Mouse (Mus musculus) myocyte (in vitro differentiated cells): ENCODE measurements at regions not wholly inside any gene's neighbourhood (a gene's known extent, or its start where the extent isn't known, plus 50 kb on each side); places are given as distances from the start of the nearest gene placed in this dataset.

Experiments
- H3K27me3 ChIP-seq: one replicate; pipeline ENCODE4 v1.6.1; 2011; ENCODE audit not compliant: control insufficient read depth, insufficient read depth, insufficient read length
- H3K36me3 ChIP-seq: one replicate; pipeline ENCODE4 v1.6.1; 2011; ENCODE audit not compliant: control insufficient read depth, insufficient read depth
- H3K4me2 ChIP-seq: one replicate; pipeline ENCODE4 v1.6.1; 2011; ENCODE audit warnings: low read depth, control low read depth
- H3K4me3 ChIP-seq: one replicate; pipeline ENCODE4 v1.5.1; 2011; ENCODE audit warnings: mild to moderate bottlenecking, control low read depth, moderate library complexity
- H3K79me2 ChIP-seq: one replicate; pipeline ENCODE4 v1.6.1; 2011; ENCODE audit not compliant: control insufficient read depth, insufficient read depth
- H3ac ChIP-seq: one replicate; pipeline ENCODE4 v1.6.1; 2011; ENCODE audit not compliant: control insufficient read depth, insufficient read length
- CEBPB ChIP-seq: IDR thresholded peaks from 2 replicates; pipeline ENCODE4 v1.6.1; 2011; ENCODE audit warnings: mild to moderate bottlenecking, moderate library complexity; ENCODE audit not compliant: poor library complexity, insufficient read depth, severe bottlenecking
- E2F4 ChIP-seq: IDR thresholded peaks from one replicate; pipeline ENCODE4 v1.6.1; 2011; ENCODE audit warnings: mild to moderate bottlenecking, control low read depth, moderate library complexity; ENCODE audit not compliant: insufficient read depth
- MAX ChIP-seq: IDR thresholded peaks from one replicate; pipeline ENCODE4 v1.6.1; 2011; ENCODE audit warnings: low read depth, mild to moderate bottlenecking, control low read depth
- MYOD1 ChIP-seq, 3 experiments: IDR thresholded peaks; one replicate each; pipeline ENCODE4 v1.6.1; 2011; ENCODE audit warnings: control low read depth in 2 of 3, low read depth in 2 of 3, mild to moderate bottlenecking in 2 of 3, moderate library complexity in 1 of 3; ENCODE audit not compliant: insufficient read length in 2 of 3, control insufficient read depth in 1 of 3
- MYOG ChIP-seq, 3 experiments: IDR thresholded peaks; one replicate each; pipeline ENCODE4 v1.6.1; 2011; ENCODE audit warnings: control low read depth in 2 of 3, low read depth in 2 of 3, mild to moderate bottlenecking in 2 of 3; ENCODE audit not compliant: insufficient read length in 2 of 3, control insufficient read depth in 1 of 3, insufficient read depth in 1 of 3
- POLR2A ChIP-seq: IDR thresholded peaks from one replicate; pipeline ENCODE4 v1.6.1; 2011; ENCODE audit warnings: low read depth, mild to moderate bottlenecking, control low read depth, moderate library complexity; ENCODE audit not compliant: insufficient read length
- POLR2AphosphoS2 ChIP-seq: IDR thresholded peaks from one replicate; pipeline ENCODE4 v1.6.1; 2011; ENCODE audit warnings: low read depth, control low read depth; ENCODE audit not compliant: insufficient read length
- REST ChIP-seq: IDR thresholded peaks from one replicate; pipeline ENCODE4 v1.6.1; 2011; ENCODE audit warnings: mild to moderate bottlenecking, control low read depth, moderate library complexity; ENCODE audit not compliant: insufficient read depth, insufficient read length
- SRF ChIP-seq: IDR thresholded peaks from one replicate; pipeline ENCODE4 v1.6.1; 2011; ENCODE audit warnings: low read depth; ENCODE audit not compliant: control insufficient read depth, insufficient read length
- TCF12 ChIP-seq: IDR thresholded peaks from one replicate; pipeline ENCODE4 v1.6.1; 2011; ENCODE audit warnings: mild to moderate bottlenecking, control low read depth; ENCODE audit not compliant: poor library complexity, insufficient read depth, severe bottlenecking
- TCF3 ChIP-seq: IDR thresholded peaks from one replicate; pipeline ENCODE4 v1.6.1; 2011; ENCODE audit warnings: low read depth, control low read depth; ENCODE audit not compliant: insufficient read length
- USF1 ChIP-seq: IDR thresholded peaks from one replicate; pipeline ENCODE4 v1.6.1; 2011; ENCODE audit warnings: low read depth, mild to moderate bottlenecking, control low read depth, moderate library complexity

DNA sequence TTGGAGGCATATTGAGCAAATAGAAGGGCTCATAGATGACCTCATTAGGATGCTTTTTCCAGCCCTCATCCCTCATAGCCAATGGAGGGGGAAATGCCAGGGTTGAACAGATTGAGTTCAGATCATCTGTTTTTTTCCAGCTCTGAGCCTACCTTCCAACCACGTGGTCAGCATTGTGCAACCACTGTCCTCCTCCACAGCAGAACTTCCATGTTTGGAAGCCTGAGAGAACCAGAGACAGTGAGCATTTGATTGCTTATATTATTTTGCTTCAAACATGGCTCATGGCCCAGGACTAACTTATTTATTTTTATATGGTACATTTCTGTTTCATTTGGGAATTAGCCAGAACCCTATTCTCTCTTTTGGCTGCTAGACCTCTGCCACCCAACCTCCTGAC is 96.0 kb downstream of the Hsd17b3 start:
- no peaks in the 10 kb centered on the region for H3K27me3 ChIP-seq
- no peak overlapping the region for H3K4me3 ChIP-seq

DNA sequence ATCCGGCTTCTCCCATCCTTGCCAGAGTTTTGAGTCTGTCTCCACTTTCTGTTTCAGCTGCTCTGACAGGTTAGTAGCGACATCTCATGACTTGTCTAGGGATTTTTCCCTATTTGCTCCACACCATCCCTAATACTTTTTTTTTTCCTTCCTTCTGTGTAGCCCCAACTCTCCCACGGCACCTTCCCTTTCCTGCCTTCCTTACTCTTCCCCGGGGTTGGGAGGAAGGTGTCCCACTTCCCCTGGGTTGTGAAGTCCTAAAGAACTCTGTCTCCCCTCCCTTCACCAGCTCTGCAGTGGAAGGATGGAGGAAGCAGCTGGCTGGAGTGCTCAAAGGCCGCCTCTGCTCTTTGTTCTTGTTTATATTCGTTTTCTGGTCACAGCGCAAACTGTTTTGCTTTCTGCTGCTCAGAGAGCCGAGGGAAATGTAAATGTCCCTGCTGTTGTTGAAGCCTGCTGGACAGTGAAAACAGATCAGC is 98.5 kb downstream of the Hsd17b3 start:
- H3K4me2 ChIP-seq = no peak overlapping the region

More for the DNA sequence above, 96.0 kb downstream of the Hsd17b3 start:
- no peaks in the 10 kb centered on the region for H3K79me2 ChIP-seq
- TF ChIP-seq REST (no peak), E2F4 (no peak), MYOD1 (IDR thresholded peaks at IDR 0.05; ENCODE audit: control insufficient read depth in 1 of 3, insufficient read length in 2 of 3, low read depth in 2 of 3) (no peak), MYOG (IDR thresholded peaks at IDR 0.05; ENCODE audit: control insufficient read depth in 1 of 3, insufficient read depth in 1 of 3, insufficient read length in 2 of 3, low read depth in 2 of 3) (no peak), POLR2A (no peak), TCF12 (no peak), MAX (no peak), SRF (no peak), TCF3 (no peak), POLR2AphosphoS2 (no peak), USF1 (no peak), CEBPB (no peak)
- no peak overlapping the region for H3ac ChIP-seq
- no peak overlapping the region for H3K4me2 ChIP-seq
- no peaks in the 10 kb centered on the region for H3K36me3 ChIP-seq

DNA sequence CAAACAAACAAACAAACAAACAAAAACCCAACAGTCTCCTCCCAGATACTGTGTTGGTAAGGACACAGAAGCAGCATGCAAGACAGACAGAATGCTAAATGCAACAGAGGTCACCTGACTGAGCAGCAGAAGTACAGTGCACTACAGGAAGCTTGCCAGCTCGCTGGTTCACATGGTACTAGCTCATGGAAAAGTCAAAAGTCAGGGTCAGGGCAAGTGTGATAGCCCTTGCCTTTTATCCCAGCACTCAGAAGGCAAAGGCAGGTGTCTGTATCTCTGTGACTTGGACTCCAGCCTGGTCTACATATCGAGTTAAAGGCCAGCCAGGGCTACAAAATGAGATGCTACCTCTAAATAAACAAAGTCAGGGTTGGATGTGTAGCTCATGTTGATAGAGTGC is 99.3 kb downstream of the Hsd17b3 start:
- Histone ChIP-seq H3K27me3 (no peaks in the 10 kb centered on the region), H3K36me3 (no peaks in the 10 kb centered on the region), H3ac (no peak overlapping the region), H3K4me2 (no peak overlapping the region), H3K4me3 (no peak overlapping the region), H3K79me2 (no peaks in the 10 kb centered on the region)
- TF ChIP-seq REST (no peak), MAX (no peak), POLR2A (no peak), SRF (no peak), POLR2AphosphoS2 (no peak), USF1 (no peak), MYOD1 (IDR thresholded peaks at IDR 0.05; ENCODE audit: control insufficient read depth in 1 of 3, insufficient read length in 2 of 3, low read depth in 2 of 3) (no peak), MYOG (IDR thresholded peaks at IDR 0.05; ENCODE audit: control insufficient read depth in 1 of 3, insufficient read depth in 1 of 3, insufficient read length in 2 of 3, low read depth in 2 of 3) (no peak), TCF3 (no peak), CEBPB (no peak), E2F4 (no peak), TCF12 (no peak)

More for the DNA sequence above, 98.5 kb downstream of the Hsd17b3 start:
- H3ac ChIP-seq = no peak overlapping the region
- H3K4me3 ChIP-seq = no peak overlapping the region
- no peaks in the 10 kb centered on the region for H3K79me2 ChIP-seq
- H3K27me3 ChIP-seq = no peaks in the 10 kb centered on the region
- TF ChIP-seq CEBPB (no peak), USF1 (no peak), MYOG (IDR thresholded peaks at IDR 0.05; ENCODE audit: control insufficient read depth in 1 of 3, insufficient read depth in 1 of 3, insufficient read length in 2 of 3, low read depth in 2 of 3) (no peak), REST (no peak)
- H3K36me3 ChIP-seq = no peaks in the 10 kb centered on the region

DNA sequence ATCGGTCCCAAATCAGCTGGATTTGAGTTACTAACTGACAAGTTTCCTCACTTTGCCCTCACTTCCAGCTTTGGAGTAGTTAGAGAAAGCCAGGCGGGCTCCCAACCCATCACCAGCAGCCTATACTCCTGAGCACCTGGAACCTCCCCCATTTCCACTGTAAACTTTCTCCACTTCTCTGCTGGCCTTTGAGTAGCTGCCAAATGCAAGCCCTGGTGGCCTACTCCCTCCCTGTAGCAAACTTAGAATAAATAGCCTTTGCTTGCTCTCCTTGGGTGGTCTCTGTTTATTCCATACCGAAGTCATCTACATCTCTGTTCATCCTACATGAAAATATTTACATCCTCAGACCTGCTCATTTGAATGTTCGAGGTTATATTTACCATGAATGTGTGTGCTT is 100.8 kb downstream of the Hsd17b3 start:
- Histone ChIP-seq H3K36me3 (no peaks in the 10 kb centered on the region), H3ac (no peak overlapping the region), H3K4me2 (no peak overlapping the region), H3K4me3 (no peak overlapping the region), H3K79me2 (no peaks in the 10 kb centered on the region), H3K27me3 (no peaks in the 10 kb centered on the region)
- no peak for TF ChIP-seq E2F4
- TF ChIP-seq TCF3 = no peak
- TF ChIP-seq REST = no peak
- TF ChIP-seq CEBPB = no peak
- no peak for TF ChIP-seq MYOD1 (IDR thresholded peaks at IDR 0.05; ENCODE audit: control insufficient read depth in 1 of 3, insufficient read length in 2 of 3, low read depth in 2 of 3)
- TF ChIP-seq MAX = no peak
- TF ChIP-seq SRF = no peak
- no peak for TF ChIP-seq POLR2A
- no peak for TF ChIP-seq TCF12
- no peak for TF ChIP-seq MYOG (IDR thresholded peaks at IDR 0.05; ENCODE audit: control insufficient read depth in 1 of 3, insufficient read depth in 1 of 3, insufficient read length in 2 of 3, low read depth in 2 of 3)
- no peak for TF ChIP-seq POLR2AphosphoS2
- no peak for TF ChIP-seq USF1

DNA sequence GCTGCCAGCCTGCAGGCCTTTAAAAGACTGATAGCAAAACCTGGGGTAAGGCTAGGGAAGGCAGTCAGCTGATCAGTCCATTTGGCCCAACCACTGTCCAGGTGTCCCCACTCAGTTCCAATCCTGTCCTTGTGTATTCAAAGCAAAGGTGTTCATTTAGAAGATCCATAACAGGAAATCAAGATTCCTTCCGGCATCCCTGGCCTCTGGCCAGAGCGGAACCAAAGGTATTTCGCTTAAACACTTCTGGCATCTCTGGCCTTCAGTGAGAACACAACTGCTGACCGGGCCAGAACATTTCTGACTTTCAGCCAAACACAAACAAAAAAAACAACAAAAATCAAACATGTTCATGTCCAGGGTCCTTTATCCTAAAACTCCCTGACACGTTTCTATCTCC is 102.3 kb downstream of the Hsd17b3 start:
- Histone ChIP-seq H3K27me3 (no peaks in the 10 kb centered on the region), H3K36me3 (no peaks in the 10 kb centered on the region), H3K4me2 (no peak overlapping the region), H3K79me2 (no peaks in the 10 kb centered on the region), H3ac (no peak overlapping the region), H3K4me3 (no peak overlapping the region)
- TF ChIP-seq USF1 = no peak
- no peak for TF ChIP-seq POLR2A
- TF ChIP-seq TCF3 = no peak
- TF ChIP-seq MYOD1 (IDR thresholded peaks at IDR 0.05; ENCODE audit: control insufficient read depth in 1 of 3, insufficient read length in 2 of 3, low read depth in 2 of 3) = no peak
